Mouse (Mus musculus) liver, postnatal 0 days (tissue): ENCODE measurements around the gene Med13. TPM values are rescaled to one million over a fixed set of nuclear protein-coding genes. Genes with fewer than 3 reads are reported as not detected.

Source experiments
- ATAC-seq: fragments of 200-750 bp; cut with Nextera tagmentation; 2 replicates; pipeline ENCODE4 v1.8.0; 2017; ENCODE audit warnings: mild to moderate bottlenecking, moderate library complexity
- DNase-seq: peaks from one replicate; pipeline ENCODE4 v3.0.0-alpha.2; 2016
- H3K27ac ChIP-seq: fragments of 300-500 bp; sonication (generic); 2 replicates; pipeline ENCODE4 v1.5.1; 2014; ENCODE audit warnings: antibody characterized with exemption, moderate library complexity, mild to moderate bottlenecking, low read depth
- H3K27me3 ChIP-seq: fragments of 300-500 bp; sonication (generic); 2 replicates; pipeline ENCODE4 v1.6.1; 2014; ENCODE audit warnings: low read length, control low read depth, mixed read lengths; ENCODE audit not compliant: insufficient read depth
- H3K36me3 ChIP-seq: fragments of 300-500 bp; sonication (generic); replicated peaks from 2 replicates; pipeline ENCODE4 v1.6.1; 2014; ENCODE audit warnings: mild to moderate bottlenecking, control low read depth, low read length, moderate library complexity, mixed read lengths; ENCODE audit not compliant: insufficient read depth
- H3K4me1 ChIP-seq: fragments of 300-500 bp; sonication (generic); 2 replicates; pipeline ENCODE4 v1.6.1; 2014; ENCODE audit warnings: antibody characterized with exemption, mild to moderate bottlenecking, control low read depth; ENCODE audit not compliant: insufficient read depth
- H3K4me2 ChIP-seq: fragments of 300-500 bp; sonication (generic); 2 replicates; pipeline ENCODE4 v1.6.1; 2014; ENCODE audit warnings: low read depth, mild to moderate bottlenecking, low read length, moderate library complexity, mixed read lengths
- H3K4me3 ChIP-seq: fragments of 300-500 bp; sonication (generic); 2 replicates; pipeline ENCODE4 v1.5.1; 2014; ENCODE audit warnings: low read depth, low read length
- H3K9ac ChIP-seq: fragments of 300-500 bp; sonication (generic); replicated peaks from 2 replicates; pipeline ENCODE4 v1.6.1; 2014; ENCODE audit warnings: mild to moderate bottlenecking, moderate library complexity
- H3K9me3 ChIP-seq: fragments of 300-500 bp; sonication (generic); 2 replicates; pipeline ENCODE4 v1.6.1; 2016; ENCODE audit warnings: mild to moderate bottlenecking, control low read depth, low read length, mixed read lengths
- CTCF ChIP-seq: sonication (generic); IDR thresholded peaks from 2 replicates; pipeline ENCODE4 v1.5.1; 2016; ENCODE audit warnings: antibody characterized with exemption, low read depth
- EP300 ChIP-seq: IDR thresholded peaks from 2 replicates; pipeline ENCODE4 v1.6.1; 2016; ENCODE audit warnings: antibody characterized with exemption, low read depth, mild to moderate bottlenecking
- WGBS: fragments of 180-500 bp; shearing (Covaris S2); extraction: QIAGEN DNeasy Blood & Tissue Kit; methylation state at CpG from one replicate; pipeline ENCODE4 v1.1.7; 2014; ENCODE audit not compliant: insufficient replicate concordance; 5-methylcytosine and 5-hydroxymethylcytosine counted together
- polyA plus RNA-seq: library from polyadenylated mRNA; unstranded; fragments of >200 nt; fragmentation: Nextera tagmentation; extraction: Ambion mirVana; gene quantifications from 2 replicates; pipeline ENCODE4 v1.2.1, GENCODE M21; 2015

Gene Med13
- polyA plus RNA-seq, 1 experiment from 2014 or later, result 3.6 TPM

DNA sequence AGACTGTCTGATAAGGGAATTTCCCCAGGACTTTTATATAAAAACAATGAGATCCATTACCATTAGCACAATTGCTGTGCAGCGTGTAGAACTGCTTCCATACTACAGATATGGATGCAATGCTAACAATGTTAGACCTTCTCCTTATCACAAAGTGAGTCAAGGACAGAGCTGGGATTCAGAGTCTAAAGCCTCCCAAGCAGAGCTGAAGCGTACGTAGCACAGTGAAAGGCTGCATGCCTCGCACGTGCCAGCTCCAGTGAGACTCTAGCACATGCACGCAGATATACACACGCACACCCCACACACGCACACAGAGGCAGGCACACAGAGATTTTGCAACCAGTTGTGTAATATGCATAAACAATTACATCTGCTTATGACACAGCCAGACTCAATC is 71.7 kb downstream of the Med13 start:
- Histone ChIP-seq H3K4me3 (no peak overlapping the region), H3K27ac (no peak overlapping the region), H3K27me3 (no peaks in the 10 kb centered on the region), H3K9me3 (no peaks in the 10 kb centered on the region), H3K4me2 (no peak overlapping the region), H3K36me3 (peaks cover 79% of the 10 kb centered on the region), H3K4me1 (no peaks in the 10 kb centered on the region), H3K9ac (no peak overlapping the region)
- TF ChIP-seq EP300 (no peak), CTCF (no peak)
- ATAC-seq (peak; percentile 75; the same call in 1 of the 2 replicates), DNase-seq (peak; percentile 18)
- WGBS, result 69% methylated on average over 8 of the region's 8 CpGs

DNA sequence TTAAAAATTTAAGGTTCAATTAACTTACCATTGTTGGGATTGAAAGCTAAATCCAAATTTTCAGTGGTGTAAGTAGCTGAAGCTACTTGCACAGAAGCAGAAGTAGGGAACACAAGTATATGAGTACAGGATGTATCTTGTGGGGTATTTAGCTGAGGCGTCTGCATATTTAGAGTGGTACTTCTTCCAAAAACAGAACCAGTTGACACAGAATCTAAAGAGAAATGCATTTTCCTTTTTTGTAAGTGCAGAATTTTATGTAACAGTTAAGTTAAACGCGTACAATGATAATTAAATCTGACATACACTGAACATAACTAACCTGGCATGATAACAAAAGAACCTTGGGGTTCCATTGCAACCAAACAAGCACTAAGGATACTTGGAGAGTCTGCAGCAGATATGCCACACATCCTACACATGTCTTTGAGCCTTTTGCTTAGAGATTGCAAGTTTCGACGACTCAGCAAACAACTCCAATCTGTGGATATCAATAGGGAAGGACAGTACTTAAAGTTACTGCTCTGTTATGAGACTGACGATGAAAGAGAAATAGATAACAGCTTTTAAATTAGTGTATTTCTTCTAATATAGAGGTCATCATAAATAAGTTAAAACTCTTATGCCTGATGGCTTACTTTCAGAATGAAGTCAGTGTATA is 78.8 kb downstream of the Med13 start:
- no peak for DNase-seq
- Histone ChIP-seq H3K4me3 (no peak overlapping the region), H3K4me1 (no peaks in the 10 kb centered on the region), H3K9ac (no peak overlapping the region), H3K27ac (no peak overlapping the region), H3K9me3 (no peaks in the 10 kb centered on the region), H3K4me2 (no peak overlapping the region), H3K36me3 (peaks cover 76% of the 10 kb centered on the region), H3K27me3 (no peaks in the 10 kb centered on the region)
- TF ChIP-seq EP300, result no peak
- no peak for TF ChIP-seq CTCF
- WGBS, result 93% methylated on average over 6 of the region's 6 CpGs
- ATAC-seq, result no peak

DNA sequence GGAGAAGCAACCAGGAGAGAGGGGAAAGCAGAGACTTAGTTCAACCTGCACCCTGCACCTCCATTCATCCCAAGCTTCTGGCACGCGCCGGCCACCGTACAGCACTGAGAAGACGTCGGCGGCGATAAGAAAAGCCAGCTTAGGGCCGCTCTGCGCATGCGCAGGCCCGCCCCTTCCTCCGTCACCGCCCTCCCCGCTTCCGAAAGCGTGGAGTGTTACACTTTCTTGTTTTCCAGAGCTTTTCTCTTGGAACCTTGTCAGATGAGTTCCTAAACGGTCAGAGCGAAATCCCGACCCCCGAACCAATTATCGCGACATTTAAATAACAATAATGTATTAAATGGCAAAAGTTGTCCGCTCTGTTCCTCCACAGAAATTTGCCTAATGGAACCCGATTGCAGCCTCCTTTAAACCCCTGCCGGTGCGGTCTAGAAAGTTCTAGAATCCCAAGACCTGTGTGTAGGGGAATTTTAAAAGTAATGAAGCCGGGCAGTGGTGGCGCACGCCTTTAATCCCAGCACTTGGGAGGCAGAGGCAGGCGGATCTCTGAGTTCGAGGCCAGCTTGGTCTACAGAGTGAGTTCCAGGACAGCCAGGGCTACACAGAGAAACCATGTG is 99.8 kb downstream of the Med13 start, which contains the start of gene Ints2:
Gene Ints2, minus strand, starts transcription at position 116 of the 617 bp plus-strand sequence.
- DNase-seq (peak; percentile 95), ATAC-seq (peak; percentile 96)
- Histone ChIP-seq H3K27me3 (no peaks in the 10 kb centered on the region), H3K9ac (peak within 1 kb of the TSS; percentile 93), H3K4me2 (peak within 1 kb of the TSS; percentile 88), H3K4me3 (peak within 1 kb of the TSS; percentile 82), H3K9me3 (no peaks in the 10 kb centered on the region), H3K27ac (peak within 1 kb of the TSS; percentile 67), H3K4me1 (peaks cover 5% of the 10 kb centered on the region; the same call in 1 of the 2 replicates), H3K36me3 (0 out of 2 replicates have a peak, but pooled peaks cover 2% of the 10 kb centered on the region)
- TF ChIP-seq EP300 (peak; percentile 24; the same call in 1 of the 2 replicates), CTCF (no peak)
- 5% methylated on average over 32 of the region's 32 CpGs for WGBS

DNA sequence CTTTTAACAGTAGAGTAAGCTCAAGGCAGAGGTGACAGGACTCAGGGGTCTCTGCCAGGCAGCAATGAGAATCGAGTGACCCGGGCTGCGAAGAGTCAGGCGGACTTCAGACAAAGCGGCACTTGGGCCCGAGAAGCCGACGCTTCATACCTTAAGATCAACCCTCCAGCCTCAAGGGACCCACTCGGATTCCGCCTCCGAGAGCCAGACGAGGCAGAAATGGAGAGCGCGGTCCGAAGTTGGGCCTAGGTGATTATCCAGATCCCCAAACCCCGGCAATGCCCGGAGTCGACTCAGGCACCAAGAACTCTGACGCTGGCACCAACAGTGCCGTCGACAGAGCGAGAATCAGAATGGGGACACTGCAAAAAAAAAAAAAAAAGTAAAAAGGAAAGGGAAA is 100.3 kb downstream of the Med13 start:
- Histone ChIP-seq H3K27ac (peak overlapping the region; percentile 58), H3K9ac (peak overlapping the region; percentile 93), H3K27me3 (no peaks in the 10 kb centered on the region), H3K36me3 (peaks cover 6% of the 10 kb centered on the region), H3K4me2 (peak overlapping the region; percentile 88), H3K4me3 (peak overlapping the region; percentile 82), H3K4me1 (peaks cover 5% of the 10 kb centered on the region; the same call in 1 of the 2 replicates), H3K9me3 (no peaks in the 10 kb centered on the region)
- DNase-seq (no peak), ATAC-seq (peak; percentile 51)
- TF ChIP-seq CTCF, result no peak
- 0% methylated on average over 22 of the region's 22 CpGs for WGBS

DNA sequence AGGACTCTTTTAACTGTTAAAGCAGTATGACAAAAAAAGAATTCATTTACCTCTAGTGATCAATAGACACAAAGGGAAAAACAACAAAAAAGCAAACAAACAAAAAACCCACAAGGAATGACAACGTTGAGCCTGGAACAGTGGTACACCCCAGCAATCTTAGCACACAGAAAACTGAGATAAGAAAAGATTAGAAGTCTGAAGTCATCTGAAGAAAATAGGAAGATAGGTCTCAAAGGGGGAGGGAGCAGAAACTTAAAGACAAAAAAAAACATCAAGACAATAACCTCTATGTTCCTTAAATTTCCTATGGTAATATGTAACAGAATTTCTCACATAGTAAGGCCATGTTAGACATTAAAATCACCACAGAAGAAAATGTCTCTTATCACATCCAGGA is 104.1 kb downstream of the Med13 start:
- DNase-seq (no peak), ATAC-seq (no peak)
- peaks cover 22% of the 10 kb centered on the region for H3K36me3 ChIP-seq
- 58% methylated on average over 1 of the region's 1 CpGs for whole genome bisulfite sequencing
- TF ChIP-seq CTCF (no peak), EP300 (no peak)
- H3K4me3 ChIP-seq, result no peak overlapping the region
- H3K4me1 ChIP-seq, result peaks cover 5% of the 10 kb centered on the region; the same call in 1 of the 2 replicates
- no peak overlapping the region for H3K4me2 ChIP-seq
- no peak overlapping the region for H3K9ac ChIP-seq
- no peaks in the 10 kb centered on the region for H3K27me3 ChIP-seq
- H3K9me3 ChIP-seq, result no peaks in the 10 kb centered on the region
- H3K27ac ChIP-seq, result no peak overlapping the region

- 56% methylated on average over 4 of the region's 4 CpGs for WGBS
- Histone ChIP-seq H3K9me3 (no peaks in the 10 kb centered on the region), H3K4me3 (no peak overlapping the region), H3K27ac (no peak overlapping the region), H3K4me1 (no peaks in the 10 kb centered on the region), H3K36me3 (peaks cover 33% of the 10 kb centered on the region), H3K4me2 (no peak overlapping the region), H3K27me3 (no peaks in the 10 kb centered on the region), H3K9ac (no peak overlapping the region)
- TF ChIP-seq CTCF, result no peak
- TF ChIP-seq EP300, result no peak
- ATAC-seq, result no peak
- no peak for DNase-seq
Observed at GRCm38 (mm10) chr11:86232446-86232845, 125.0 kb downstream of the Med13 start.
